Mouse (Mus musculus) ES-Bruce4 (cell line): ENCODE data around the gene Tgfb1.

Experiments
- CTCF ChIP-seq: IDR thresholded peaks from one replicate; pipeline ENCODE4 v1.8.1; 2011; ENCODE audit warnings: low read depth, low read length
- EP300 ChIP-seq: IDR thresholded peaks from 2 replicates; pipeline ENCODE4 v1.6.1; 2011; ENCODE audit warnings: low read depth, low read length; ENCODE audit not compliant: insufficient read depth

- no peak for TF ChIP-seq EP300
- no peak for TF ChIP-seq CTCF
Measured at GRCm38 (mm10) chr7:25718788-25719417, 32.1 kb downstream of the Tgfb1 start, which contains the start of gene Ccdc97.
